Mouse (Mus musculus): ENCODE results near the gene Psip1.

DNA sequence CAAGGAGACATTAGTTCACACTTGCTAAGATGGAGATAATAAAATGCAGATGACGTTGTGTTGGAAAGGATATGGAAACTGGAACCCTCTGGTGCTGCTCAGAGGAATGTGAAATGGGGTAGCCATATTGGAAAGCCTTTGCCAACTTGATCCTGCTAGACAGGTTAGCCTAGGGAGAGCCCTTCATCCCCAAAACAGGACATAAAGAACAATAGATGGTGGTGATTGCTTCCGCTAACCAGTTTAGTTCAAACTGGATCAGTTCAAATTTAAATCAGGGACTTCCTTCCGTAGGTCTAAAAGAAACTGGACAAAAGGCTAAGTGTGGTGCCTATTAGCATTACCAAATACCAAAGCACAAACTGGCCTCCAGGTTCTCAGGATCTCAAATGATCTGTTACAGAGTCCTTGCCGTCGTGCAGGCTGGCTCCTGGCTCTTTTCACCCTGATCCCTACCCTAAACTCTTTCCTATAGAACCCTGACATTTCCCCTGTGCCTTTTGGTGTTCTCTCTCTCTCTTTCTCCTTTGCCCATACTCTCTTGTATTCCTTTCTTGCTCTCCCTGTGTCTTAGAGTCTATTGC is 71.9 kb downstream of the Psip1 start:
- no peak for TF ChIP-seq CTCF (IDR thresholded peaks at IDR 0.05 in 2 of 3, conservative IDR thresholded peaks at IDR 0.05 in 1 of 3; ENCODE audit: control insufficient read depth in 1 of 3, insufficient read depth in 1 of 3, low read depth in 2 of 3, low read length in 3 of 3, poor library complexity in 1 of 3, severe bottlenecking in 1 of 3)
- TF ChIP-seq POLR2A (IDR thresholded peaks at IDR 0.05; ENCODE audit: control insufficient read depth in 1 of 2, insufficient read depth in 1 of 2, low read depth in 1 of 2, low read length in 2 of 2, poor library complexity in 1 of 2): no peak

Data from MEL (cell line).